ENCODE assay signal across 9 mouse cellular contexts in the genomic region with DNA sequence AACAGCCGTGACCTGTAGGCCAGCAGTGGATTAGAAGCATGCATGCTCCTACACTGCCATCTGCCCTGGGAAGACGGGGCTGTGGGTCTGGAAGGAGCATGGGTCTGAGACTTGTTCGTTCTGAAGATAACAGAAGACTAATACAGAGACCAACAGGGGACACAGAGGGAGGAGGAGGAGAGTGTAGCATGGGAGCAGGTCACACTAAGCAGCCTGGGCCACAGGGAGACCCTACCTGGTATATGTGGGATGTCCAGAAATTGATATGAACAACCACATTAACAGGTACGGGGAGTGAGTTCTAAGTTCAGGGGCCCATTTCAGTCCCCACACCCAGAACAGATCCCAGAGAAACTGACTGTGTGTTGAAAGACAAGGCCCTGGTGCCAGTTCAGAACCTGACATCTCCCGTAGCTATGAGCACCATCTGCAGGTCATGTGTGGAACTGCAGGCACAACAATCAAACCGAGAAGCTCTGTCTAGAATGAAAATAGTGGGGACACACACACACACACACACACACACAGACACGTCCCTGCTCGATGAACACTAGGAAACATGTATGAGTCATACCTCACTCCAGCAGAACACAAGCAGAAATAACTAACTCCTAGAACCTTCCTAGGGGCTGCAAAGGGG.
DNase-seq lines count a peak whose midpoint lies in the region; ATAC-seq and TF ChIP-seq lines count a peak whose summit lies in the region.
"Had no signal": no experiment of that assay in that cellular context is flagged by ENCODE, and none has a peak within 500 bp of the region (broad histone marks: within the 10 kb centered on the region; RNA-seq: fewer than 3 reads in every experiment).

No protein-coding gene starts in this region.

- WGBS in kidney, embryonic 15.5 days: 45% methylated on average over 8 of the region's 8 CpGs
- WGBS in embryonic facial prominence, embryonic 10.5 days: 40% methylated on average over 8 of the region's 8 CpGs
- 34% methylated on average over 8 of the region's 8 CpGs for WGBS in midbrain, embryonic 16.5 days

- no peaks in the 10 kb centered on the region for H3K4me1 ChIP-seq in kidney, embryonic 15.5 days
- no peaks in the 10 kb centered on the region for H3K4me1 ChIP-seq in embryonic facial prominence, embryonic 10.5 days
- no peaks in the 10 kb centered on the region; the same call in 1 of the 2 replicates for H3K4me1 ChIP-seq in midbrain, embryonic 16.5 days (ENCODE audit: control insufficient read depth, insufficient read depth, low read length)
- H3K4me1 ChIP-seq in testis, adult 2 months (ENCODE audit: control insufficient read depth, insufficient read depth, low read length): no peaks in the 10 kb centered on the region
- H3K4me1 ChIP-seq: heart, embryonic 13.5 days had no signal

- H3K27ac ChIP-seq in kidney, embryonic 15.5 days: no peak overlapping the region
- H3K27ac ChIP-seq in embryonic facial prominence, embryonic 10.5 days (replicated peaks): no peak overlapping the region
- no peak overlapping the region for H3K27ac ChIP-seq in midbrain, embryonic 16.5 days (ENCODE audit: low read length)
- no peak overlapping the region for H3K27ac ChIP-seq in testis, adult 2 months (ENCODE audit: control insufficient read depth, insufficient read depth, low read depth, low read length)
- H3K27ac ChIP-seq: heart, embryonic 13.5 days had no signal

- no peak overlapping the region for H3K4me2 ChIP-seq in kidney, embryonic 15.5 days
- H3K4me2 ChIP-seq in midbrain, embryonic 16.5 days (ENCODE audit: low read length): no peak overlapping the region
- H3K4me2 ChIP-seq: heart, embryonic 13.5 days had no signal

- no peaks in the 10 kb centered on the region for H3K27me3 ChIP-seq in kidney, embryonic 15.5 days
- no peaks in the 10 kb centered on the region; the same call in 1 of the 2 replicates for H3K27me3 ChIP-seq in embryonic facial prominence, embryonic 10.5 days (replicated peaks; ENCODE audit: low read depth, poor library complexity, severe bottlenecking)
- H3K27me3 ChIP-seq in midbrain, embryonic 16.5 days (ENCODE audit: control insufficient read depth, insufficient read depth, low read depth, low read length): no peaks in the 10 kb centered on the region
- H3K27me3 ChIP-seq in testis, adult 2 months (ENCODE audit: control insufficient read depth, insufficient read depth, low read length): no peaks in the 10 kb centered on the region

- intact Hi-C loops in heart, postnatal 36 days (cut with DNase I): loop anchor here (2.0 kb wide), 2 partner anchors 164 to 338 kb away; no protein-coding TSS in a partner anchor
- intact Hi-C loops in left cerebral cortex, postnatal 10 days (cut with DNase I): loop anchor here (5.0 kb wide), 1 partner anchor 342 kb away; no protein-coding TSS in a partner anchor

- no peaks in the 10 kb centered on the region for H3K9me3 ChIP-seq in kidney, embryonic 15.5 days (replicated peaks)
- H3K9me3 ChIP-seq in embryonic facial prominence, embryonic 10.5 days: no peaks in the 10 kb centered on the region
- H3K9me3 ChIP-seq in midbrain, embryonic 16.5 days (replicated peaks; ENCODE audit: control insufficient read depth, low read length, poor library complexity, severe bottlenecking): no peaks in the 10 kb centered on the region
- H3K9me3 ChIP-seq: heart, embryonic 13.5 days had no signal

- no peak overlapping the region for H3K4me3 ChIP-seq in kidney, embryonic 15.5 days (replicated peaks)
- no peak overlapping the region for H3K4me3 ChIP-seq in embryonic facial prominence, embryonic 10.5 days
- no peak overlapping the region for H3K4me3 ChIP-seq in midbrain, embryonic 16.5 days (ENCODE audit: low read depth, low read length)
- no peak overlapping the region for H3K4me3 ChIP-seq in testis, adult 2 months (ENCODE audit: control insufficient read depth, low read depth, low read length)
- H3K4me3 ChIP-seq: heart, embryonic 13.5 days had no signal

- DNase-seq in kidney, adult 9 months: peak; percentile 54
- peak; percentile 60 for DNase-seq in adrenal gland, postnatal 36 days
- DNase-seq in embryonic facial prominence, embryonic 10.5 days (ENCODE audit: low spot score): peak; percentile 70
- DNase-seq in heart, postnatal 36 days: peak; percentile 61 to 71
- DNase-seq in left cerebral cortex, postnatal 10 days (ENCODE audit: extremely low spot score in 1 of 2, low spot score in 2 of 2): peak; percentile 76 to 81

- H3K36me3 ChIP-seq in kidney, embryonic 15.5 days: no peaks in the 10 kb centered on the region
- no peaks in the 10 kb centered on the region for H3K36me3 ChIP-seq in embryonic facial prominence, embryonic 10.5 days (replicated peaks)
- H3K36me3 ChIP-seq in midbrain, embryonic 16.5 days (ENCODE audit: control insufficient read depth, insufficient read depth, low read length): peaks cover 4% of the 10 kb centered on the region; the same call in 1 of the 2 replicates
- no peaks in the 10 kb centered on the region for H3K36me3 ChIP-seq in testis, adult 2 months (ENCODE audit: control insufficient read depth, insufficient read depth, low read length)
- H3K36me3 ChIP-seq: heart, embryonic 13.5 days had no signal

- no peak for TF ChIP-seq POLR2A in testis, adult 2 months (IDR thresholded peaks at IDR 0.05; ENCODE audit: control insufficient read depth, low read depth, low read length)

- no peak overlapping the region for H3K9ac ChIP-seq in kidney, embryonic 15.5 days
- H3K9ac ChIP-seq in midbrain, embryonic 16.5 days (ENCODE audit: low read depth, low read length): no peak overlapping the region
- H3K9ac ChIP-seq: heart, embryonic 13.5 days had no signal

- ATAC-seq in kidney, embryonic 15.5 days (replicated peaks; ENCODE audit: low FRiP score): no peak
- peak; percentile 63; the same call in 1 of the 2 replicates for ATAC-seq in midbrain, embryonic 16.5 days

- peak; percentile 79; the same call in 1 of the 2 replicates for TF ChIP-seq CTCF in testis, adult 2 months (IDR thresholded peaks at IDR 0.05; ENCODE audit: control insufficient read depth, insufficient read depth, insufficient replicate concordance, low read depth, low read length)
